Mouse (Mus musculus): ENCODE results near the gene Gm12355.

Gene Gm12355

GRCm38 (mm10) chr11:98581286-98582029 is 44.0 kb downstream of the Gm12355 start:
- DNase-seq (ENCODE audit: low spot score) = no peak

GRCm38 (mm10) chr11:98580301-98581121 is 45.0 kb downstream of the Gm12355 start:
- no peak for DNase-seq (ENCODE audit: low spot score)

GRCm38 (mm10) chr11:98577776-98578175 is 47.7 kb downstream of the Gm12355 start:
- DNase-seq (ENCODE audit: low spot score) = no peak
